Comparison of ENCODE assay signal across 27 mouse cellular contexts in the genomic region with DNA sequence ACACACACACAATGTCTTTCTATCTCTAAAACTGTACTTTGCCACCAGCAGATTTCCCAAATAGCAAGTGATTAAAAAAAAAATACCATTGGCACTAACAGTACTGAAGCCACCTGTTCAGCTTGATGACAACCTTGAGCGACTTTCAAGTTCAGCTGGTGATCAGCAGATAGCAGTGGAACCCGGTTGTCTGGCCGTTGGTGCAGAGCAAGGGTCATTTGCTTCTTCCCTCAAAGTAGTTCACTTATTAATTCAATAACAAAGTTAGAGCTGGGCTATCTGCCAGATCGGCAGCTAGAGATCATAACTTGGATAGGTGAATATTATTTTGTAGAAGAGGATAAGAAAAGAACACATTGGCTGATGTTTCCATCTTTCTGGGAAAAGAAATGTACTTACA.
DNase-seq lines count a peak whose midpoint lies in the region; ATAC-seq lines count a peak whose summit lies in the region.
"Had no signal": no experiment of that assay in that cellular context is flagged by ENCODE, and none has a peak within 500 bp of the region (broad histone marks: within the 10 kb centered on the region; RNA-seq: fewer than 3 reads in every experiment).

No protein-coding gene starts in this region.

- H3K27me3 ChIP-seq in embryonic facial prominence, embryonic 14.5 days (replicated peaks; ENCODE audit: control insufficient read depth, insufficient read depth, low read length), result no peaks in the 10 kb centered on the region
- H3K27me3 ChIP-seq in embryonic facial prominence, embryonic 10.5 days (replicated peaks; ENCODE audit: low read depth, poor library complexity, severe bottlenecking), result no peaks in the 10 kb centered on the region
- H3K27me3 ChIP-seq in kidney, embryonic 14.5 days (ENCODE audit: control insufficient read depth, insufficient read depth, low read length), result no peaks in the 10 kb centered on the region
- H3K27me3 ChIP-seq: forebrain, embryonic 15.5 days; heart, embryonic 12.5 days; hindbrain, embryonic 15.5 days; midbrain, embryonic 15.5 days; neural tube, embryonic 13.5 days had no signal

- no peak for ATAC-seq in embryonic facial prominence, embryonic 14.5 days (ENCODE audit: low read depth)
- ATAC-seq in kidney, embryonic 14.5 days (ENCODE audit: low FRiP score, low TSS enrichment), result no peak
- ATAC-seq: forebrain, embryonic 15.5 days; inflammation-experienced regulatory T-cells, adult 6 months; midbrain, embryonic 15.5 days had no signal

- DNase-seq in embryonic facial prominence, embryonic 14.5 days (ENCODE audit: low spot score), result peak; percentile 24
- DNase-seq in embryonic facial prominence, embryonic 10.5 days (ENCODE audit: low spot score), result no peak
- peak; percentile 22 to 53 for DNase-seq in kidney, adult 8-10 months
- DNase-seq in urinary bladder, postnatal 14 days (ENCODE audit: low spot score), result peak; percentile 23
- no peak for DNase-seq in urinary bladder, postnatal 25 days (ENCODE audit: low spot score)
- DNase-seq in lung, postnatal 10 days, result no peak
- DNase-seq: cerebellum, adult 2 months; cerebellum, postnatal 14 days; gastrocnemius, adult 2 months; gastrocnemius, postnatal 36 days; heart, adult 2 months; layer of hippocampus, postnatal 36 days; left cerebral cortex, postnatal 4 days; lung, adult 2 months; lung, postnatal 14 days; right cerebral cortex, postnatal 4 days; thymus, adult 18-20 months; thymus, postnatal 25 days had no signal

- peaks cover 10% of the 10 kb centered on the region; the same call in 1 of the 2 replicates for H3K4me1 ChIP-seq in embryonic facial prominence, embryonic 14.5 days (ENCODE audit: control insufficient read depth, insufficient read depth, low read length)
- H3K4me1 ChIP-seq in embryonic facial prominence, embryonic 10.5 days, result peaks cover 24% of the 10 kb centered on the region
- no peaks in the 10 kb centered on the region; the same call in 1 of the 2 replicates for H3K4me1 ChIP-seq in kidney, embryonic 14.5 days (ENCODE audit: control insufficient read depth, insufficient read depth, low read length)
- H3K4me1 ChIP-seq: heart, embryonic 12.5 days had no signal

- no peaks in the 10 kb centered on the region for H3K36me3 ChIP-seq in embryonic facial prominence, embryonic 14.5 days (ENCODE audit: control insufficient read depth, insufficient read depth, low read length)
- H3K36me3 ChIP-seq in embryonic facial prominence, embryonic 10.5 days (replicated peaks), result no peaks in the 10 kb centered on the region
- no peaks in the 10 kb centered on the region for H3K36me3 ChIP-seq in kidney, embryonic 14.5 days (ENCODE audit: control insufficient read depth, insufficient read depth, low read length)
- H3K36me3 ChIP-seq: forebrain, embryonic 15.5 days; heart, embryonic 12.5 days; hindbrain, embryonic 15.5 days; midbrain, embryonic 15.5 days; neural tube, embryonic 13.5 days had no signal

- 68% methylated on average over 4 of the region's 4 CpGs for WGBS in embryonic facial prominence, embryonic 14.5 days
- 86% methylated on average over 4 of the region's 4 CpGs for WGBS in embryonic facial prominence, embryonic 10.5 days
- WGBS in kidney, embryonic 14.5 days, result 56% methylated on average over 4 of the region's 4 CpGs

- H3K9ac ChIP-seq in embryonic facial prominence, embryonic 14.5 days (ENCODE audit: low read depth, low read length), result no peak overlapping the region
- no peak overlapping the region for H3K9ac ChIP-seq in kidney, embryonic 14.5 days (ENCODE audit: low read depth, low read length)
- H3K9ac ChIP-seq: forebrain, embryonic 15.5 days; heart, embryonic 12.5 days; hindbrain, embryonic 15.5 days; liver, embryonic 14.5 days; midbrain, embryonic 15.5 days; neural tube, embryonic 13.5 days had no signal

- H3K4me2 ChIP-seq in embryonic facial prominence, embryonic 14.5 days (ENCODE audit: low read depth, low read length), result no peak overlapping the region
- H3K4me2 ChIP-seq in kidney, embryonic 14.5 days (replicated peaks; ENCODE audit: low read depth, low read length), result no peak overlapping the region
- H3K4me2 ChIP-seq: forebrain, embryonic 15.5 days; heart, embryonic 12.5 days; hindbrain, embryonic 15.5 days; midbrain, embryonic 15.5 days; neural tube, embryonic 13.5 days had no signal

- H3K27ac ChIP-seq in embryonic facial prominence, embryonic 14.5 days (replicated peaks; ENCODE audit: low read depth, low read length), result no peak overlapping the region
- H3K27ac ChIP-seq in embryonic facial prominence, embryonic 10.5 days (replicated peaks), result no peak overlapping the region
- no peak overlapping the region for H3K27ac ChIP-seq in kidney, embryonic 14.5 days (ENCODE audit: low read depth, low read length)
- H3K27ac ChIP-seq: forebrain, embryonic 15.5 days; gastrocnemius, adult 2 months; heart, adult 2 months; hindbrain, embryonic 15.5 days; liver, embryonic 14.5 days; midbrain, embryonic 15.5 days; stomach, postnatal 0 days had no signal

- no peaks in the 10 kb centered on the region for H3K9me3 ChIP-seq in embryonic facial prominence, embryonic 14.5 days (ENCODE audit: control insufficient read depth, low read length)
- 0 out of 2 replicates have a peak, but pooled peaks cover 6% of the 10 kb centered on the region for H3K9me3 ChIP-seq in embryonic facial prominence, embryonic 10.5 days
- H3K9me3 ChIP-seq in kidney, embryonic 14.5 days (ENCODE audit: control insufficient read depth, low read length), result no peaks in the 10 kb centered on the region
- H3K9me3 ChIP-seq: forebrain, embryonic 15.5 days; heart, embryonic 12.5 days; hindbrain, embryonic 15.5 days; midbrain, embryonic 15.5 days; neural tube, embryonic 13.5 days had no signal

- no peak overlapping the region for H3K4me3 ChIP-seq in embryonic facial prominence, embryonic 14.5 days (ENCODE audit: low read depth, low read length)
- H3K4me3 ChIP-seq in embryonic facial prominence, embryonic 10.5 days, result no peak overlapping the region
- H3K4me3 ChIP-seq in kidney, embryonic 14.5 days (ENCODE audit: low read length), result no peak overlapping the region
- H3K4me3 ChIP-seq: forebrain, embryonic 15.5 days; gastrocnemius, adult 2 months; heart, adult 2 months; heart, embryonic 12.5 days; hindbrain, embryonic 15.5 days; midbrain, embryonic 15.5 days; neural tube, embryonic 13.5 days had no signal

Comparison
In these comparisons a context has a peak if more than half of its experiments do, and no peak if none do; other contexts are left out.
1. DNase-seq: peak in embryonic facial prominence, embryonic 14.5 days (single experiment), kidney, adult 8-10 months (2 of 2) and urinary bladder, postnatal 14 days (single experiment); none in embryonic facial prominence, embryonic 10.5 days (single experiment), urinary bladder, postnatal 25 days (single experiment) and lung, postnatal 10 days (single experiment).